Mouse (Mus musculus) liver, postnatal 0 days (tissue): ENCODE data around the gene Prph2.

Source experiments
- CTCF ChIP-seq: sonication (generic); IDR thresholded peaks from 2 replicates; pipeline ENCODE4 v1.5.1; 2016; ENCODE audit warnings: antibody characterized with exemption, low read depth
- EP300 ChIP-seq: IDR thresholded peaks from 2 replicates; pipeline ENCODE4 v1.6.1; 2016; ENCODE audit warnings: antibody characterized with exemption, low read depth, mild to moderate bottlenecking

- TF ChIP-seq CTCF (no peak), EP300 (no peak)
Observed at GRCm38 (mm10) chr17:46962153-46962552, 51.9 kb downstream of the Prph2 start.
